Mouse (Mus musculus): ENCODE results near the gene Snx9.

Gene Snx9

GRCm38 (mm10) chr17:5958636-5959035 lies 117.5 kb downstream of the Snx9 start:
- DNase-seq (ENCODE audit: extremely low read depth, insufficient read length, low spot score) = no peak

- DNase-seq (ENCODE audit: extremely low read depth, insufficient read length, low spot score) = no peak
Observed at GRCm38 (mm10) chr17:5959096-5959495, 118.0 kb downstream of the Snx9 start.

GRCm38 (mm10) chr17:5959802-5960201 lies 118.7 kb downstream of the Snx9 start:
- DNase-seq (ENCODE audit: extremely low read depth, insufficient read length, low spot score) = no peak

- no peak for DNase-seq (ENCODE audit: extremely low read depth, insufficient read length, low spot score)
Observed at GRCm38 (mm10) chr17:5963766-5964165, 122.6 kb downstream of the Snx9 start.

- no peak for DNase-seq (ENCODE audit: extremely low read depth, insufficient read length, low spot score)
Observed at GRCm38 (mm10) chr17:5965084-5965781, 124.1 kb downstream of the Snx9 start.

- DNase-seq (ENCODE audit: extremely low read depth, insufficient read length, low spot score) = no peak
Observed at GRCm38 (mm10) chr17:5966706-5967105, 125.6 kb downstream of the Snx9 start.

GRCm38 (mm10) chr17:5968562-5968961 lies 127.4 kb downstream of the Snx9 start:
- DNase-seq (ENCODE audit: extremely low read depth, insufficient read length, low spot score) = no peak

GRCm38 (mm10) chr17:5969246-5969645 lies 128.1 kb downstream of the Snx9 start:
- DNase-seq (ENCODE audit: extremely low read depth, insufficient read length, low spot score) = no peak

- DNase-seq (ENCODE audit: extremely low read depth, insufficient read length, low spot score) = no peak
Observed at GRCm38 (mm10) chr17:5970298-5970821, 129.2 kb downstream of the Snx9 start.

GRCm38 (mm10) chr17:5973536-5973935 lies 132.4 kb downstream of the Snx9 start:
- no peak for DNase-seq (ENCODE audit: extremely low read depth, insufficient read length, low spot score)

GRCm38 (mm10) chr17:5975099-5975977 lies 134.2 kb downstream of the Snx9 start:
- DNase-seq (ENCODE audit: extremely low read depth, insufficient read length, low spot score) = peak; percentile 69

- no peak for DNase-seq (ENCODE audit: extremely low read depth, insufficient read length, low spot score)
Observed at GRCm38 (mm10) chr17:5976221-5977055, 135.3 kb downstream of the Snx9 start.

GRCm38 (mm10) chr17:5977056-5977920 lies 136.2 kb downstream of the Snx9 start:
- peak; percentile 57 for DNase-seq (ENCODE audit: extremely low read depth, insufficient read length, low spot score)

GRCm38 (mm10) chr17:5977921-5978504 lies 136.9 kb downstream of the Snx9 start:
- peak; percentile 56 for DNase-seq (ENCODE audit: extremely low read depth, insufficient read length, low spot score)

GRCm38 (mm10) chr17:5978505-5979077 lies 137.5 kb downstream of the Snx9 start:
- DNase-seq (ENCODE audit: extremely low read depth, insufficient read length, low spot score) = peak; percentile 74

- no peak for DNase-seq (ENCODE audit: extremely low read depth, insufficient read length, low spot score)
Observed at GRCm38 (mm10) chr17:5980860-5981259, 139.7 kb downstream of the Snx9 start.

All from 3134 (cell line).